Mouse (Mus musculus) kidney, postnatal 14 days (tissue): ENCODE results near the gene Ovol3.
A peak's percentile ranks its signal among the peaks of the same experiment; 100 is the strongest.
"Not testable (repeated sequence)": the region's sequence is repeated elsewhere in the genome, so short reads cannot be mapped to it uniquely, and the experiment has no call there.

Experiments used
- DNase-seq: peaks from one replicate; pipeline ENCODE4 v3.0.0; 2022; ENCODE audit warnings: mixed read lengths

Gene Ovol3

DNA sequence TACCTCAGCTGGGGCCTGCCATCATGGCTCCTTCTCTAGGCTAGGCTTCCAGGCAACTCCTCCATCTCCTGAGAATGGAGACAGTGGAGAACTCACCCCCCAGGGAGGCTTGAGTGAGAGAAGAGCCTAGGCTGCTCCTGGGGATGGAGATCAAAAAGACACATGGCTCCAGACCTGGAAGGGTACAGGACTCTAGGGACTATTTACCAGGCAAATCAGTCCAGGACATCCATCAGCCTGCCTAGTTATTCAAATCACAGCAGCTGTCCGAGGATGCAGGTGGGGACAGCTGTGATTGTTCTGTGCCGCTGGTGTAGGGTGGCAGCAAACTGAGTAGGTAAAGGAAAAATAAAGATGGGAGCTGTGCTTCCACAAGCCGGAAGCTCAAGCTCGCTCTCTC, at the start of gene Ovol3:
Ovol3 (minus strand) TSS at position 101 of the 400 bp plus-strand sequence.
- DNase-seq, result no peak

DNA sequence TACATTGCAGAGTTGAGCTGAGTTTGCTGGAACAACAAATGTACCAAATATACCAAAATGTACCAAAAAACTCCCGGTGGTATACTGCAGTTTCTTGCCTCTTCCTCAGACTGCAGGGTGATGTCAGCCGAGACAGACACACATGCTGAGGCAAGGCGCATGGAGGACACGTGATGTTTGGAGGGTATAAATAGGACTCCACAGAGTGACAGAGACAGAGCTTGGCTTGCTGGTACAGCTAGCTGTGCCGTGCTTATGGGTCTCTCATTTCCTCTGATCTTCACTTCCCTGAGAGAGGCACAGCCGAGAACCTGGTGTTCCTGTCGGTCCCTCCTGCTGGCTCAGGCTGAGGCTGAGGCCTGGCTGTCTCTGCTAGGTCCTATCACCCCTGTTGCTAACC, 47.2 kb upstream of the Ovol3 start:
- no peak for DNase-seq

DNA sequence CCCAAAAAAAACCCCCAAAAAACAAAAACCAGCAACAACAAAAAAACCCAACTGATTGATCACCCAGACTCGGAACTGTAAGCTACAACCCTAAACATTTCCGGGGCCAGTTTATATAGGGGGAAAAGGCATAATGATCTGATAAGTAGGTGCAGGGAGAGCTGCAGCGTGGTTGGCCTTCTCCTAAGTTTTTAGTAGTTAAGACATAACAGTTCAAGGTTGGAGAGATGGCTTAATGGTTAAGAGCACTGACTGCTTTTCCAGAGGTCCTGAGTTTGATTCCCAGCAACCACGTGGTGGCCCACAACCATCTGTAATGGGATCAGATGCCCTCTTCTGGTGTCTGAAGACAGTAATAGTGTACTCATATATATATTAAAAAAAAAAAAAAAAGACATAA, 46.0 kb upstream of the Ovol3 start:
- no peak for DNase-seq

DNA sequence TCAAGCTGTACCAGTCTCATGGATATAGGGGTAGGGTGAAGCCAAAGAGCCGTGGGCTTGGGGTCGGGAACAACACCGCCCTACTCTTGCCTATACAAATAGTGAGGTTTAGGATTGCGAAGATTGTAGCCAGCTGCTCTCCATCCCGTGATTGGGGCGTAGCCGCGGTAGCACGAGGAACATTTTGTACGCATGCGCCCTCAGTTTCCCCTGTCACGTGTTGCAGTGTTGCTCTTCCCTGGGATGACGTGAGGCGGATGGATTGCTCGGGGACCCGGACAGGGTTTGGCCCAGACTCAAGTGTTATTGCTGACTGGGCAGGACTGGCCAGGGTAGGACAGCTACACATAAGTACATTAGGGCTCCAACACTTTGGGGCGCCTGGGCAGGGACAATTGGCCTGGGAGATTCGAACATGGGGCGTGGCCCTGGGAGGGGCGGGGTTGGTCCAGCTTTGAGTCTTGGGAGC, 45.2 kb upstream of the Ovol3 start:
- peak; percentile 91 for DNase-seq

DNA sequence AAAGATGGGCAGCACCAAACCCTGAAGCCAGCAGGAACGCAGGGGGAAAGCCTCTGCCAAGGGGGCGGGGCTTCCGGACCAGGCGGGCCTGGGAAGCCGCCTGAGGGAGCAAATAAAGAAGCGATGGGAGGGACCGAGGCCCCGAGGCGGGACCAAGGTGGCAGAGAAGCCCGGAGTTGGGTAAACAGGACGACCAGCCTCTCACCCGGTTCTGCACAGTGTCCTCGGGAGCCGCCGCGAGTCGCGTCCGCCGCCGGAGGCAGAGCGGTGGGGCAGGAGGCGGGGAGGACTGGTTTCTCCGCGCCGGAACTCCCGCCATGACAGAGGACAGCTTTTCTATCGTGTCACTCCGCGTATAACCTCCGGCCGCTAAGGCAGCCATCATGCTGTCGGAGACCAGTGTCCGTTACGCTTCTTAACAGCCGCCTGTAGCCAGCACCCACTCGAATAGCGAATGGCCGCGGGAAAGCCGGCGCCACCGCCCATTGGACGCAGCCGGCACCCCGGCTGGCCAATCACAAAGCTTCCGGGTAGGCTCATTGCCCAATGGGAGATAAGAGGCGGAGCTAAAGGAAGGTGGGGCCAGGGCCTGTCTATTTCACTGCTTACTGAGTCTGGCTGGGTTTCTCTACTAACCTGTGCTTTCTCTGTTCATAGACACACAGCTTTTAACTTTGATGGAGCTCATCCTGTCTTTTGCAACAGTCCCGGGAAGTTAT, 44.6 kb upstream of the Ovol3 start, which contains the start of the genes Thap8 and Wdr62:
Thap8 (plus strand) TSS at position 144 of the 719 bp plus-strand sequence.
Wdr62 (minus strand) TSS at position 469 of the 719 bp plus-strand sequence.
- peak; percentile 95 for DNase-seq

DNA sequence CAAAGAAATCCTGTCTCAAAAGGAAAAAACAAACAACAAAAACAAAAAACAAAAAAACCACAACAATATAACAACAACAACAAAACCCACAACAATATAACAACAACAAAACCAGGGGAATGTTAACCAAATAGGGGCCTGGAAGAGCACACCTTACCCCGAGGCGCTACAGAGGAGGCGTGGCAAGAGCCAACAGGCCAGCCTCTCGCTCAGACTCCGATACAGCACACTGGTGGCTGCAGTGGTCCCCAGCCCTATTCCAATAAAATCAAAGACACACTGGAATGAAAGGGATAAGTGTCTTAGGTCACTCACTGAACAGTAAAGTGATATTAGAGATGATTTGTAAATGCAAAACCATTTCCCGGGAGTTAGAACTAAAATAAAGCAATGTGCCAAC, 44.0 kb upstream of the Ovol3 start:
- no peak for DNase-seq

DNA sequence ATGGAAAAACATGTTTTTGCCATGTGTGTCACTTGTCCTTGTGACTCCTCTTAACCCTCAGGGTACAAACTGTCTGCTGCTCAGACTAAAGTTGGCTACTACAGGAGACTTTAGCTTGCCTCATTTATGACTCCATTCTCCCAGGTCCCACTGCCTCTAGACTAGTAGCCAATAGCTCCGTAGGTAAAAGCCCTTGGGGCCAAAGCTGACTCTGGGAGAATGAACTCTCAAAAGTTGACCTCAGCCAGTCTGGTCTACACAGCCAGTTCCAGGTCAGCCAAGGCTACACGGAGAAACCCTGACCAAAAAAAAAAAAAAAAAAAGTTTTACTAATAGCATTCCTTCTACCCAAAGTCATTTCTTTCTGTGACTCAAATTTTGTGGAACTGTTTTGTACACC, 43.4 kb upstream of the Ovol3 start:
- no peak for DNase-seq

DNA sequence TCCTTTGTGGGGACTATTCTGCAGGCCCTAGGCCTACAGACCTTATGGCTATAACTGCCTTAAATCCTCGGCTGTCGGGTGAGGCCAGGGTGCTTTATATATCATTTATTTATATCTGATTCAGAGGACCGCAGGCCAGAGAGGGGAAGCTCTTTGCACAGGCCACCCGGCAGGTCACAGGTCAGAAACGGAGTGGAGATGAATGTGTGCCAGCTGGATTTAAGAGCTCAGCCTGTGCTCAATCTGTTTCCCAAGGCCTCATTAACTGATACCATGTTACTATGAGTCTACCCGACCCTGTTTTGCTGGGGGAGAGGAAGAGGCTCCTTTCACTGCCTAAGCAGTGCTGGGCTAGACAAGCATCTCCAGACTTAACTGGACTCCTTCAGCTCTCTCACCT, 38.9 kb upstream of the Ovol3 start:
- DNase-seq, result no peak

DNA sequence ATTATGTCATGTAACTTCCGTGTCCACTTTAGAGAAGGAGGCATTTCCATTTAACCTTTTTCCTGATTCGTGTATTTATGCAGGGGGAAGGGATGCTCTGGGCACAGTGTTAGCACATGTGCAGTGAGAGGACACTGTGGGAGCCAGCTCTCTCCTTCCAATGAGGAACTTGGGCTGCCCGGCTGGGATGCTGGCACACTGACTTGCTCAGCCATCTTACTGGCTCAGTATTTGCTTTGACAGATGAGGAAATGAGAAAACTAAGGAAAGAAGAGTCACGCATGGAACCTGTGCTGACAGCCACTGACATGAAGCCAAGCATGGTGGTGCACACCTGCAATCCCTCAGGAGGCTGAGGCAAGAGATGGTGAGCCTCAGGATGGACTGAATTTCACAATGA, 34.1 kb upstream of the Ovol3 start:
- DNase-seq, result no peak

DNA sequence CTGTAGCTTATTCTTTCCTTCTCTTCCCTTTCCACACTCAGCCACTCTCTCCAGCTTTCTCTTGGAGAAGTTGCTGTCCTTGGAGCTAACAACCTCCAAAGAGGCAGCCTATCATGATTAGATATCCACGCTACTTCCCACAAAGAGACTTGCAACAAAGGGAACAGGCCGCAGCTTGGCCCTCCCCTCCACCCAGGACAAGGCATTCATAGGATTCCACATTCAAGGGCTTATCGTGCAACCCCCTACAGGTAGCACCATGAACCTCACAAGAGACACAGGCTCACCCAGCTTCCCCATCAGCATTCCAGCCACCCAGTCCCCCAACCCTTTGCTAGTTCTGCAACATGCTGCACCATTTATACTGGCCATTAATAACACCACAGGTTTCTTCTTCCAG, 31.3 kb upstream of the Ovol3 start:
- DNase-seq, result no peak

DNA sequence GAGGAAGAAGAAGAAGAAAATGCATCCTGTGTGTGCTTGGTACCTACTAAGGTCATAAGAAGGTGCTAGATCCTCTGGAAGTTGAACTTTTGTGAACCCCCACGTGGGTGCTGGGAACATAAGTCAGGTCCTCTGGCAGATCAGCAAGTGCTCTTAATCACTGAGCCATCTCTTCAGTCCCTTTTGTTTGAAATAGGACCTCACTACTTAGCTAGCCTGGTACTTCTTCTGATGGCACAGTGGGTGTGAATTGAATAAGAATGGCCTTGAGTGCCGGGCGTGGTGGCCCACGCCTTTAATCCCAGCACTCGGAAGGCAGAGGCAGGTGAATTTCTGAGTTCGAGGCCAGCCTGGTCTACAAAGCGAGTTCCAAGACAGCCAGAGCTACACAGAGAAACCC, 30.4 kb upstream of the Ovol3 start:
- no peak for DNase-seq

DNA sequence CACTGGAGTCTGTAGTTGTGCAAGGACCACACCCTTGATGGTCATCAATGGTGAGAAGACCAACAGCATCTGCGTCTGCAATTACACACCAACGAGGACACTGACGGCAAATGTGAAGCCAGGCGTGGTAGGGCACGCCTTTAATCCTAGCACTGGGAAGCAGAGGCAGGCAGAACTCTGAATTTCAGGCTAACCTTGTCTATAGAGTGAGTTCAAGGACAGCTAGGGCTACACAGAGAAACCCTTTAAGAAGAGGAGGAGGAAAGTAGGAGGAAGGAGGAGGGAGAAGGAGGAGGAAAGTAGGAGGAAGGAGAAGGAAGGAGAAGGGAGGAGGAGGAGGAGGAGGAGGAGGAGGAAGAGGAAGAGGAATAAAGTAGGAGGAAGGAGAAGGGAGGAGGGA, 30.0 kb upstream of the Ovol3 start:
- DNase-seq, result no peak

DNA sequence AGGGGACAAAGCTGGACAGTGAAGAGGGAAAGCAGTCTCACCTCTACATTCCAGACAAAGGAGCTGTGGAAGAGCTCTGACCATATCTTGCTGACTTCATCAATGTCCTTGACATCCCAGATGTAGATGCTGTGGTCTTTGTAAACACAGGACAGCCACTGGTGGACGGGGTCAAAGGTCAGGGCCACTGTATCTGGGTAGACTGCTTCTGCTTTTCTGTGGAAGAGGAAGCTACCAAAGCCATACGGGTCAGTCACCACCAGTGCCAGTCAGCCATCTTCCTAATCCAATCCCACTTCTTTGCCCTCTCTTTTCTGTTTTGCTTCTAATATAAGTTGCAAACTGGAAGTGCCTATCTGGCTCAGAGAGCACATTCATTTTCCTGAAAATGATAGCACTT, 29.5 kb upstream of the Ovol3 start:
- no peak for DNase-seq

DNA sequence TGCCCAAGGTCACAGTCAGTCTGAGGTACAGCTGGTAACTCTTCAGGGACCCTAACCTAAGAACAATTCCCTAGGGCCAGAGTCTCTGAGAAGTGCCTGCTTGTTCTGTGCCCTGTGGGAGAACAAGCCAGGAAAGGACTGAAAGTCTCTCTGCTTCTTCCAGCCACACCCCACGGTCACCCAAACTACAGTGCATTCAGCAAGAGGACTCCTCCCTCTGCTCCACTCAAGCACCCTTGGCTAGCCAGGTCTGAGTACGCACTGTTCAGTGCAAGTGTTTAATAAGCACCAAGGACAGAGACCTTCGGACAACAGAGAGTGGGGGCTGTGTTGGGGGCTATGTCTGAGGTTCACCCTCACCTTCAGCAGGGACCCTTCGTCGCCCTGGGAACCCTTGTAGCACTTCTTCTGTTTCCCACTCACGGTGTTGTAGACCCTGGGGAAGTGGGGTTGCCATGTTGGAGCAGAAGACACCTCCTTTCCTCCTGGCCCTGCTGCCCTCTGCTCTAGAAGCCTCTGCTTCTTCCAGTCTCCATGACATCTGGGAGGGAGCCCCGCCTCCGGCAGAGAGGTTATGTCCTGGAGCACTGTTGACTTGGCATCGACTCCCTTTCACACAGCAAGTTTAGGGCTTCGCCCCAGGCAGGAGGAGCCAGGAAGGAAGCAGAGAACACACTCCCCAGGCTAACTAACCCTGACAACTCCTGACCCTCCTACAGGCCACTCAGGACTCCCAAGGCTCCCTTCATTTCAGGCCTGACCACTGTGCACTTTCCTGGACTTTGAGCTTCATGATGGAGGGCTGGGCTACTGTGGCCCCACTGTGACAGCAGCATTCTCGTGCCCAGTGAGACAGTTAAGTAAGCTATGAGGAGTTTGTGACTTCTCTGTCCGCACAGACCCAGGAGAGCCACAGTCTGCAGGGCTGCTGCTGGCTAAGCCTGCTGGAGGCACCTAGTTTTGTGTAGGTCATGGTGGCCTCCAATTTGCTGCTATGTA, 16.7 kb upstream of the Ovol3 start:
- peak; percentile 53 for DNase-seq

DNA sequence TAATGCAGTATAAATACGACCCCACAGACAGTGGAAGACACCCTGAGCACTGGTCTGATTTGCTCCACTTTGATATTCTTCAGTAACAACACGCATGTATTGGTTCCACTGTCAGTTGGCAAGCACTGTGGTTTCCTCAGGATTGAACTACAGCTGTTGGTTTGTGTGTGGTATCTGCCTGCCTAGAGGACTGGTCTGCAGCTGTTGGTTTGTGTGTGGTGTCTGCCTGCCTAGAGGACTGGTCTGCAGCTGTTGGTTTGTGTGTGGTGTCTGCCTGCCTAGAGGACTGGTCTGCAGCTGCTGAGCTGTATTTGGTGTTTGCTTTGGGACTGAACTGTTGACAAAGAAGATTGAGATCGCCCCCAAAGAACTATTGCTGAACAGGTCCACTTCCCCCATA, 1.8 kb upstream of the Ovol3 start:
- not testable (repeated sequence) for DNase-seq

DNA sequence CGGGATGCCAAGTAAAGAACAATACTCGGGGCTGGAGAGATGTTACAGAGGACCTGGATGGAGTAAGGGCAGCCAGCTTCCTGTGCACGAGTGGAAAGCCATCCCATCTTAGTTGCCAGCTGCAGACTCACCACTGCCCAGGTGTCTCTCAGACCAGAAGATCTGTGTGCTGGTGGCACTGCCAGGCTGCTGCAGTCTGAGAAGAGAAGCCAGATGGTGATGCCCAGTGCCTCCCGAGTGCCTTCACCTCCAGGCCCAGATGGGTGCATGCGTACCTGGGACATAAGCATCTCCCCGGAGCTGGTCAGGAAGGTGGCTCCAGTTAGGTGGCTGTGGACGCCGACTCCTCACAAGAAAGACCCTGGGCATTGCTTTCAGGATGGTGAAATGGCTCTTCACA, 434 bp downstream of the Ovol3 start:
- DNase-seq, result no peak

DNA sequence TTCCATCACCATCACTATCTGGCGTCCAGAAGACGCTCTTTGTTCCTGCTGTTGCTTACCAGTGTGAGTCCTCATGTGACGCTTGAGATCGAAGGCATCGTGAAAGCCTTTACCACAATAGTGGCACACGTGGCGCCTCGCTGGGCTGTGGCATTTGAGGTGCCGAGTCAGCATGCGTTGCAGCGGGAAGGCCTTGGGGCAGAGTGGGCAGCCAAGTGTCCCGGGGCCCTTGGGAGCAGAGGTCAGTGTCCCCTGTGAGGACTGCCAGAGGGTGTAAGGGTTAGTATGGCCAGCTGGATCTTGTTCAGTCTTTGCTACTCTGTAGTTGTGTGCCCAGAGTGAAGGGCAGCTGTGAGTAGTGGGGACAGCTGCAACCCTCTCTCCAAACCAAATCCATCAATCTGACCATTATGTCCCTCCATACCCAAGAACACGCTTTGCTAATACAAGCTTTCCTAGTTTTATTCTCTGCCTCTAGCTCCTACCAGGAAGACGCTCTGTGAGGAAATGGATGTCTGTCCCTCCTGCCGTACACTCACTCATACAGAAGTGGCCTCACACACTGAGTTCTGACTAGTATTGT, 1.2 kb downstream of the Ovol3 start:
- peak; percentile 81 for DNase-seq

DNA sequence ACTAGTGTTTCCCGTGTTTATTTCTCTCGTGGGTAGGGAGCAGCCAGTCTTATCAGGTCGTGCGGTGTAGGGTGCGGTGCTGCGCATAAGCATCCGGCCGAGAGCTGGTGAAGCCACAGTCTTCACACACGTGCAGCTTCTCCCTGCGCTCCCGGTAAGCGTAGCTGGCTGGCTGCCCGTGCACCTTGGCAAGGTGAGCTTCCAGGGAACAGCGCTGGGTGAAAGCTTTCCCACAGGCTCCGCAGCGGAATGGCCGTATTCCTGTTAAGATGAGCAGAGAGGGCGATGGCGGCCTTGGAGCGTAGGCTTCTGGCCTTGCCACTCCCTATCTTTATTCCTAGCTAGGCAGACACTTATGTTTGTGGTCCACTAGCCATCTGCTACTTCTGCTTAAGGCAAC, 2.1 kb downstream of the Ovol3 start:
- DNase-seq, result peak; percentile 14

DNA sequence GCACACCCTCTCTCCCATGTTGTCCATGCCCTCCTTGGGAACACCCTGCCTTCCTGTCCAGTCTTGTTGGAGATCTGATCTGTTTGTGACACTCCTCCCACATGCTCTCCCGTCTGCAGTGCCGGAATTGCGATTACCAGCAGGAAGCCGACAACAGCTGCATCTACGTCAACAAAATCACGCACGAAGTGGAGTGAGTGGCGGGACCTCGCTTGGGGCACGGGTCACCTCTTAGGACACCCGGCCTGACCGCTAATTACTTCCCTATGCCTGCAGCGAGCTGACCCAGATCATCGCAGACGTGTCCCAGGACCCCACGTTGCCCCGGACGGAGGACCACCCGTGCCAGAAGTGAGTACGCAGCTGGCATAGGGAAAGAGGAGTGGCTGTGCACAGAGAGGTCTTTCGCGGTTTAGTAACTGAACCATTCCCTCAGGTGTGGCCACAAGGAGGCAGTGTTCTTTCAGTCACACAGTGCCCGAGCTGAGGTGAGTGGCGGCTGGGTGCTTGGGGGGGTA, 2.8 kb downstream of the Ovol3 start:
- peak; percentile 70 for DNase-seq

DNA sequence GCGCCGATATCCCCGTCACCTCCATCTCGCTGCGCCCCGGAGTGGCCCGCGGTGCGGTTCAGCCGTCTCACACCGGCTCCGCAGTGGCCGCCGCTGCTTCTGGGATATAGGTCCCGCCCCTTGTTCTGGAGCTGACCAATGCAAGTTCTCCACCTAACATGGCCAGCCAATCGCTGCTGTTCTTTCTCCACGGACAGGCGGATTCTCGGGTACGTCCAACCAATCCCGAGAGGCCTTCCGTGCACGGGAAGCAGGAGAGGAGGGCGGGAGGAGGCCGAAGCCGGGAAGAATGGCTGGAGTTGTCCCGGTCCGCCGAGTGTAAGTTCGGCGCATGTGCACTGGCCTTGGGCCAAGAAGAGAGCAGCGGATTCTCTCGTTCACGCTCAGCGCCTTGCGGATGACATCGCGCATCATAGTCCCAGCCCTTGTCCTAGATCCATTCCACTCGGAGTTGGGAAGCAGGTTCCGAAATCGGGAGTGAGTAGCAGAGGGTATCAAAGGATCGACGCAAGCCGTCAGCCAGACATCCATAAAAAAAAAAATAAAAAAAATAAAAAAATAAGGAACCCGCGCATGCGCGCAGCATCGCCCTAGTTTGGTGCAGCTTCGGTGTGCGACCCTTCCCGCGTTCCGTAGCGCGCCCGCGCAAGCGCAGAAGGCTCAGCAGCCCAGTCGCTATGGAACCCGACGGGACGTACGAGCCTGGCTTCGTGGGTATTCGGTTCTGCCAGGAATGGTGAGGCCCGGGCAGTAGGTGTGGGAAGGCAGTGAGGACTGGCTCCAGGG, 3.7 kb downstream of the Ovol3 start, which contains the start of the genes Polr2i and Tbcb:
Polr2i (plus strand) TSS at position 280 of the 786 bp plus-strand sequence.
Tbcb (minus strand) TSS at position 604 of the 786 bp plus-strand sequence.
- peak; percentile 99 for DNase-seq

DNA sequence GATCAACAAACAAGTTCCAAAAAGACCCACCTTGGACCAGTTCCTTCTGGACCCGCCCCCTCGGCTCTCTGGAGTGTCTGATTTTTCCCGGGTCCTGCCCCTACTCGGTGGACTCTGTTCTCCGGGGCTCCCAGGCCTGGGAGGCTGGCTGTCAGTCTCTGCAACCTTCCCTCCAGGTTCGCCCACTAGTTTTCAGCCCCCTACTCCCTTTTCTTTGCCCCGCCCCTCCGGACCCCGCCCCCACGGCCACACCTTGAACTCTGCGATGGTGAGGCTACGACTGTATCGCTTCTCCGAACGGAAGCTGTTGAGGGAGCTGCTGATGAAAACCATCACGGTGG, 4.2 kb downstream of the Ovol3 start:
- DNase-seq, result no peak

DNA sequence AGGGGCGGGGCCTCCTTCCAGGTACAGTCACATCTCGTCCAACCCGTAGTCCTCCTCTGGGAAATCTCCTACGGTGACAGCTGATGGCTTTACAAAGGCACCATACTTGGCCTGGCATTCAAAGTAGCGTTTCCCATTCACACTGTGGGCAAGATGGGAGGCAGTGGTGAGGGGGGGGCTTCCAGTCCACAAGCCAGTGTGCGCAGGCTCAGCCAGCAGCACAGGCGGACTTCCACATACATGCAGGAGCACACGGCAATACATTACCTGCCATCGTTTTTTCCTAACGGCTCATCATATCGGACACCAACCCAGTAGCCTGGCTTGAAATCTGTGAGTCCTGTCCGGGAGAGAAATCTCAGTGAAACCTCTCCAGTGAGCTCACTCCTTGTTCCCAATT, 11.3 kb downstream of the Ovol3 start:
- DNase-seq, result no peak
